Mouse (Mus musculus) liver (tissue): Measurements from ENCODE around the gene Nostrin.

Source experiments
- DNase-seq: peaks from one replicate; pipeline ENCODE4 v3.0.0-alpha.2; 2020; ENCODE audit warnings: mixed read lengths

The Nostrin gene

DNA sequence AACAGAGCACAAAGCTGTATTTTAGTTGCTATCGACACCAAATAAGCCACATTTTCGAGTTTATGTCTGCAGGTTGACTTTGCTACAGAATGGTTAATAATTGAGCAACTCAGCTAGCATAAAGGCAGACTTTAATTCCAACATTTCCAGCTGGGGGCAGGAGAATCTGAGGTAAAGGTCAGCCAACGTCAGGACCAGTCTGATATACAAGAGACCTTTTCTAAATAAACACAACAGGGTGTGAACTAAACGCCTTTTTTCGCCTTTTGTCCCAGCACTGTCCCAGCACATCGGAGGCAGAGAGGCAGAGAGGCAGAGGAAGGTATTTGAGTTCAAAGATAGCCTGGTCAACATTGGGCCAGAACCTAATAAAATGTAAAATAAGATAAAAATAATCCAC lies 69.6 kb downstream of the Nostrin start:
- DNase-seq: peak; percentile 12

DNA sequence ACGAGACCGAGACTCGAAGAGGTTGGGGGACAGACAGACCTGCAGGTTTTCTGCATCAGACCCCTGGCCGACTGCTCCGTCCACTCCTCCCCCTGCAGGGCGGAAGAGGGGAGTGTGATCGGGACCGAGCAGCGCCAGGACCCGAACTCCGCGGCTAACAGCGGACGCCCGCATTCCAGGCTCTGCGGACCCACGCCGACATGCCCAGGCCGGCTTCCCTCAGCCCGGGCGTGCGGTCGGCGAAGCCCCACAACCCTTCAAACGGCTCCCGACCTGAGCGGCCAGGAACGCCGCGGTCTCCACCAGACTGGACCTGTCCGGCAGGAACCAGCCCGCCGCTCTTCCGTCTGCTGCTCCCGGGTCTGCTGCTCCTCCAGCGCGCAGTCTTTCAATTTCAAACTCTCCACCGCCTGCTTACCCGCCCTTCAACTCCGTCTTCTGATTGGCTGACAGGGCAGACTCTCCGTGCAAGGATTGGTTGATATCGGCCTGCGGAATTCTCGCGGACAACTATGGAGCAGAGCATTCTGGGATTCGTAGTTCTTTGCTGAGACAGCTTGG lies 70.3 kb downstream of the Nostrin start, which contains the start of gene Spc25:
TSS of gene Spc25 (minus strand) at position 404 of the 561 bp plus-strand sequence.
- peak; percentile 93 for DNase-seq

DNA sequence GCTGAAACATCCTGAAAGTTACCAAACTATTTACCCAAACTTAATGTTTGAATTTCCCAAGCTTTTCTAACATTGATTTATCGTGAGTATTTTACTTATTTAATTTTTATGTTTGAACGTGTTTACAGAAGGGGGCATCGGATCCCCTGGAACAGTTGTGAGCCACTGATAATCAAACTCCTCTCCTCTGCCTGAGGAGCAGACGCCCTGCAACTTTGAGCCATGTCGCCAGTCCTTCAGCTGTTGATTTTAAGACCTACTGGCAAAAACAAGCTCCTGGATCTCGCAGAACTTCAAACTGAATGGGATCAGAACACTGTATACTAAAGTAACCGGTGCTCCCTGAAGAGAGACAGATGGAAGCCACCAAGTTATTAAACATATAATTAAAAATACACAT lies 70.9 kb downstream of the Nostrin start:
- DNase-seq: peak; percentile 70

DNA sequence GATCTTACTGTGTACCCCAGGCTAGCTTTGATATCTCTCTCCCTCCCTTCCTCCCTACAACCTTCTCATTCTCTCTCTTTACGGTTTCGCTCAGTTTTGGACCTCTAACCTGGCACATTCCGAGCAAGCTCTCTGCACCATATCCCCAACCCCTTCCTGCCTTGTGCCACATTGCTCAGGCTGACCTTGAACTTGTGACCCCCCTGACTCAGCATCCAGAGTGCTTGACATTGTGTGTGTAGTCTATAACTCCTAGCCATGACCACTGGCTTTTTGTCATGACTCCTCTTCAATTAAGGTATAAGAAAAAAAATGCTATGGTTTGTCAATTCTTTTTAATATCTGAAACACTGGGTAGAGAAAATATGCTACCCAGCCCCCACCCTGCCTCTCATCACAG lies 74.1 kb downstream of the Nostrin start:
- no peak for DNase-seq

DNA sequence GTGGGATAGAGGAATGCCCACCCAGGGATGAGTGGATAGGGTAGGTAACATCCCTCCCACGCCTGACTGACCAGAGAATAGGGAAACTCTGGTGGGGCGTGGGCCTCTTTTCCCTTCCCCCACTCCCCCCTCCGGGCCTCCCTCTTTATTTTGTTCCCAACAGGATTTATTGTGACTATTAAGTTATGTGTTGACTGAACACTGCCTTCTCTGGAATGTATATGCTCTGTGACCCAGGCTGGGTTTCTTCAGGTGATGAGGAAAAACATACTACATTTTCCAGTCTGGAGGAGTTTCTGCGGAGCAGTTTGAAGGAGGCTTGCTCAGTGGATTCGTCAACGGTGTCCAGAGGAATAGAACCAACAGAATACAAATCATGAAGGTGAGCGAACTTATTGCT lies 75.2 kb downstream of the Nostrin start, which contains the start of gene G6pc2:
TSS of gene G6pc2 (plus strand) at position 301 of the 400 bp plus-strand sequence.
- DNase-seq: no peak

DNA sequence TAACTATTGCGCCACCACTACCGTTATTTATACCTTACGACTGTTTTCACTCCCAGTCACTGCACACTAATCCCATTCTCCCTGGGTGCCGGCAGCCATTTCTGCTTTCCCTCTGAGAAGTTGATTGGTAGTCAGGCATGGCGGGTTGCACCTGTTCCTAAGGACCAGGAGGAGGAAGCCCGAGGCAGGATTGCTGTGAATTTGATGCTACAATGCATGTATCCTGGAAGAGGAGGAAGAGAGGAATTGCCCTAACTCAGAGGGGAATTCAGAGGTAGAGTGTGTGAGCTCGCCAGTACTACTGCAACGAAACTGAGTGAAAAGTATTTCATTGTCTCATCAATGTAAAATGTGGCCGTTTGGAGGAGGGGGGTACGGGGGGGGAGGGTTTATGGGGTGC lies 77.1 kb downstream of the Nostrin start:
- DNase-seq: no peak

DNA sequence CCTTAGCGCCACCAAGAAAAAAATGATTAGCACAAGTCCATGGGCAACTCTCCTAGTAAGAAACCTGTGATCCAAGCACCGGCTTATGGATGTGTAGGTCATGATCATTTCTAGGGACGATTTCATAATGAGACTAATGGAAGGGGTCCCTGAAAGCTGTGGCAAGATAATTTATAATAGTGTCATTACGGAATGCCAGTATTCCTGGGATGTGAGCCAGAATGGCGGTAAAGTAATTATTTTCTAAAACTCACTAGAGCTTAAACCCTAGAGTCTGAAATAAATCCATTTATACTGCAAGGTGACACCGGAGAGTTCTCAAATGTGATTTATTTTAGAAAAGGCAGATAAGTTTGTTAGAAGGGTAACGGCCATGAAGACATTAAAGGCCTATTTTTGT lies 79.6 kb downstream of the Nostrin start:
- no peak for DNase-seq

DNA sequence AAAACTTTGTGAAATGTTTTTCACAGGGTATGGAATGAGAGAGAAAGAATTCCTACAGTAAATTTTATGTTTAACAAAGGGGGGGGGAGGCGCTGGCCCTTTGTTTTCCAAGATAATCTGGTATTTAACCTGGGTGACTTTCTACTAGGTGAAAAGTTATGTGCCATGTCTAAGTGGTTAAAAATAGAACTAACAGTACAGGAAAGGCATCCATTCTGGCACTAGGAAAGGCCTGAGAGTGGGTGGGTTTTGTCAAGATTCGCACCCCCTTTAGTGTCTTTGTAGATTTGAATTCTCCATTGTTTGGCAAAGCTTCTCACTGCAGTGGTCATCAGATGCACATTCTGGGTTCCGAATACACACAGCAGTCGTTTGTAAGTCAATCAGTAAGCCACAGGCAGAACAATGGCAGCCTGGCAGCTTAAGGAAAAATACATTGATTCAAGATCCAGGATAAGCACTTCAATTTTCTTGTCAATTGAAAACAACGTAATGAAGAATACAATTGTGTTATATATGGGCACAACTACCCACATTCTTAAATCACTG lies 86.3 kb downstream of the Nostrin start:
- DNase-seq: no peak

DNA sequence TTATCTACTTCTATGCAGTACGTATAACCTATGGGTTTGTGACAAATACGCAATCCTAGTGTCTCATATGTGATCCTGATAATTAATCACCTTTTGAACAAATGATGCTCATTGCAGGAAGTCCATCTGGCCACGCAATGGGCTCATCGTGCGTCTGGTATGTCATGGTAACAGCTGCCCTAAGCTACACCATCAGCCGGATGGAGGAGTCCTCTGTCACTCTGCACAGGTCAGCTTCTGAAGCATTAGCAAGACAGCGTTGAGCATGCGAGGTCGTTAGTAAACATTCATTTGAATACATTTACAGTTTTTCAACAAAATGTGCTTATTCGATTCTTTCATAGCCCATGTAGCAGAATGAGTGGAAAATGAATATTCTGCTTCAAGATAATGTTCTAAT lies 87.2 kb downstream of the Nostrin start:
- DNase-seq: no peak

DNA sequence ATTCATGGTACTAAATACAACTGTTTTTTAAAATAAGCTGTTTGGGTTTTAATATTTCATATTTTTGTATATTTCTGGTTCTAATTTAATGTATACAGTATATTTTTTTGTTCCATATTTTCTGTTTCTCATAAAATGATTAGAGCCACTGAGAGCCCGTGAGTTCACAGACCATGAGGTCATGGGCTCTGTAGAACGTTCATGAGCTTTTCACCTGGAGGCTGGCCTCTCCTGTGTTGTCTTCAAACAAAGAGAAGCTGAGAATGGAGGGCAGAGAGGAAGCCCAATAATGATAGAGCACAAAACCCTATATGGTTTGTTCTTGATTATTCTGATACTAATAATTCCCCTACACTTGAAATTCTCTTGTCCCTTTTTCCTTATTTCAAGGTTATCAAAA lies 89.1 kb downstream of the Nostrin start:
- no peak for DNase-seq

DNA sequence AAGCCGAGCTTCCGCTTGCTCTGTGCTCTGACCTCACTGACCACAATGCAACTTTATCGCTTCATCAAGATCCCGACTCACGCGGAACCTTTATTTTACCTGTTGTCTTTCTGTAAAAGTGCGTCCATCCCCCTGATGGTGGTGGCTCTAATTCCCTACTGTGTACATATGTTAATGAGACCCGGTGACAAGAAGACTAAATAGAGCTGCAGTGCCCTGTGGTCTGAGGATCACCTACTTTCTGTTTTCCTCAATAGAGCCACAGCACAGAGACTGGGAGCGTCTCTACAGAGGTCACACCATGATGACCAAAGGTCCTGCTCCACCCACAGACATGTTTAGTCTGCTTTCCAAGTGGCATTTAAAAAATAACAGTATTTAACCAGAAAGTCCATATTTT lies 91.3 kb downstream of the Nostrin start:
- DNase-seq: no peak

DNA sequence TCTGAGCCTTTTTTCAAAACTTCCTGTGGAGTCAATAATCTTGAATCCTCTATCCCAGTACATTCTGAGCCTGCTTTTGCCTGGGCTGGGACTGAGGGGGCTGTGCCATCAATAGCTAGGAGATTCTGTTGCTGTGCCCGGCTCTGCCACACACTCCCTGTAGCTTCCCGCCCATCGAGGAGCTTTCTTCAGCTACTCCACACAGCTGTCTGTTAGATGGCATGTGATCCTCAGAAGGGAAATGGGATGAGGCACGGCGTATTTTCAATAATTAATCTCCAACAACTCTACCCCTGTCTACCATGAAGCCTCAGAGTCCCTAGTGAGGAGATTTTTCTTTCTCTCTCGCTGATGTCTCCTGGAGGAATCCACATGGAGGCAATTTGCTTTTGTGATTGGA lies 93.0 kb downstream of the Nostrin start:
- no peak for DNase-seq

DNA sequence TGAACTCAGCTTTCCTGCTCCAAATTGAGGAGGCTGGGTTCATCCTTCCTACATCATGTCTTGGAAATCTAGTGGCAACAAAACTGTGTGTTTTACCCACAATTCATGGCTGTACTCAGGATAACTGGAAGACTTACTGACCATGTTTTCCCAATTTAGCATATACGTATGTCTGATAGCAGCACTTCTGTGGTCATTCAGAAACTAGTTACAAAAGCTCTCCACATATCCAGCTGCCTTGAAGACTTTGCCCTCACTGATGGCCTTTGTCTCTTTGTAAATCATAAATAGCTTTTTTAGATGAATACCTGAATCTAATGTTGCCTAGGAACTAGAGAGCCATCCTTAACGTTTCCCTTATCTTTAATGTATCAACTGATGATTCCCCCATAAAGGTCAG lies 94.5 kb downstream of the Nostrin start:
- DNase-seq: no peak

DNA sequence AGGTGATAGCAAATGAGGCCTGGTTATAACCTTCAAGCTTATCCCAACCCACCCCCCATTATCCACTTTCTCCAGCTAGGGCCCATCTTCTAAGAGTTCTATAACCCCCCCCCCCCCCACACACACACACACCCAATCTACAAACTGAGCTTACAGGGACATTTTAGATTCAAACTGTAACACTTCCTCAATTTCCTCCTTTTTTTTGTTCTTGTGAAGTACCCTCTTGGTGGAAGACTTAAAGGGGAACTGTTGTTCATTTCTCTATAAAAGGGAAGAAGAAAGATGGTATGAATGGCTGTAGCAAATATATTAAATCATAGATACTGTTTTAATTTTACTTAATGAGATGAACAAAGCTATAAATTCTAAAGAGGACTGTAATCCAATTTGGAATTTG lies 96.5 kb downstream of the Nostrin start:
- no peak for DNase-seq

DNA sequence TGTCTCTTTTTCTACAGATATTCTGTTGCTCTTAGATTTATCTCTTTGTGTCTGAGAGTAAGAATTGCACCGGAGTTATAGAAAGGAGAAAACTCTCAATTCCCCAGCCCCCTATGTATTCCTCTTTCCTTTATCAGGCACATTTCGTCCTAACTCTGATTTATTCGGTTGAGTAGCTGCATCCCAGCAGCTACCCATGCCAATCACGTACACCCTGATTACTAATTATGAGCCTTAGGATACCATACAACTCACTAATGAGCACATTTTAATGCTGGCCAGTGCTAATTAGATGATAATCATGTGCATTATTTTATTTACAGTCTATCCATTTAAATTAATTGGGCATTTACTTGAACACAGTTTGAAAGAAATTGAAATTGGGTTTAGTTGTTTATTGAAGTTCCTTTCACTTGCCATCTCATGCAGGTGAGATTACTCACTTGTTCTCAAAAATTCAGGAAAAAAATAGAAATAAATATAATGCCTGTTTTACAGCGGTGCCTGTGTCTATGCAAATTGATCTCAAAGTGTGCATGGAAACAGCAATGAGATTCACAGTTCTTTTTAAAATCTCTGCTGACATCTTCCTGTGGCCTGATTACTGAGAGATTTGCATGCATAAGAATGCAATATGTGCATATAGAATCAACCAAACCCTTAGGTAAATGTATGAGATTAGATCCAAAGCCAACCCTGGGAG lies 99.5 kb downstream of the Nostrin start:
- DNase-seq: no peak
